Mouse (Mus musculus) G1E (cell line): ENCODE data around the gene Auts2.

Source experiments
- CTCF ChIP-seq: IDR thresholded peaks from 2 replicates; pipeline ENCODE4 v1.5.1; 2012; ENCODE audit warnings: low read depth, low read length, inconsistent platforms, mixed read lengths
- GATA1 ChIP-seq: IDR thresholded peaks from 2 replicates; pipeline ENCODE4 v1.6.1; 2012; ENCODE audit warnings: borderline replicate concordance, low read length, inconsistent platforms, mixed read lengths
- POLR2AphosphoS5 ChIP-seq: IDR thresholded peaks from 2 replicates; pipeline ENCODE4 v1.6.1; 2012; ENCODE audit warnings: low read depth, low read length, inconsistent platforms; ENCODE audit not compliant: insufficient replicate concordance
- TAL1 ChIP-seq: conservative IDR thresholded peaks from 2 replicates; pipeline ENCODE4 v1.6.1; 2012; ENCODE audit warnings: low read depth, low read length, inconsistent platforms, mixed read lengths

GRCm38 (mm10) chr5:131537831-131538310, 1005.3 kb downstream of the Auts2 start:
- TF ChIP-seq TAL1 (no peak), GATA1 (no peak), CTCF (no peak), POLR2AphosphoS5 (no peak)
